Mouse (Mus musculus): Measurements from ENCODE around the gene Olfr1260. TPM values are rescaled to one million over a fixed set of nuclear protein-coding genes. Genes with fewer than 3 reads are reported as not detected.

The Olfr1260 gene
- not detected for polyA plus RNA-seq (2017; shearing (Covaris generic))

GRCm38 (mm10) chr2:89974184-89974583, at the start of gene Olfr1260:
Olfr1260 (plus strand) TSS chr2:89974340.

GRCm38 (mm10) chr2:89927009-89927408, 47.1 kb upstream of the Olfr1260 start, which contains the start of gene Olfr1258:
Olfr1258 (plus strand) TSS chr2:89927309.

GRCm38 (mm10) chr2:89948564-89948963, 25.6 kb upstream of the Olfr1260 start, which contains the start of gene Olfr1259:
Olfr1259 (minus strand) TSS chr2:89948664.

GRCm38 (mm10) chr2:89990921-89991320, 16.8 kb downstream of the Olfr1260 start, which contains the start of gene Olfr1261:
Olfr1261 (plus strand) TSS chr2:89991221.

GRCm38 (mm10) chr2:89999845-90000244, 25.7 kb downstream of the Olfr1260 start, which contains the start of gene Olfr1262:
Olfr1262 (plus strand) TSS chr2:90000145.

GRCm38 (mm10) chr2:90011831-90012230, 37.7 kb downstream of the Olfr1260 start, which contains the start of gene Olfr1263:
Olfr1263 (plus strand) TSS chr2:90012131.

GRCm38 (mm10) chr2:90025477-90025876, 51.3 kb downstream of the Olfr1260 start, which contains the start of gene Olfr1264:
Olfr1264 (minus strand) TSS chr2:90025577.

Other genes starting within 250 kb of the Olfr1260 start
- not detected for gene Olfr1252, start 249.3 kb upstream of the Olfr1260 start, polyA plus RNA-seq (2017; shearing (Covaris generic))
- not detected for gene Olfr1253, start 217.2 kb upstream of the Olfr1260 start, polyA plus RNA-seq (2017; shearing (Covaris generic))
- not detected for gene Olfr1254, start 180.7 kb upstream of the Olfr1260 start, polyA plus RNA-seq (2017; shearing (Covaris generic))
- not detected for gene Olfr1255, start 162.3 kb upstream of the Olfr1260 start, polyA plus RNA-seq (2017; shearing (Covaris generic))
- not detected for gene Olfr1256, start 132.8 kb upstream of the Olfr1260 start, polyA plus RNA-seq (2017; shearing (Covaris generic))
- gene Olfr48, start 126.1 kb upstream of the Olfr1260 start, polyA plus RNA-seq (2017; shearing (Covaris generic)), result not detected
- gene Olfr1257, start 95.9 kb upstream of the Olfr1260 start, polyA plus RNA-seq (2017; shearing (Covaris generic)), result not detected
- 0.04 TPM for gene Olfr1258, start 47.0 kb upstream of the Olfr1260 start, polyA plus RNA-seq (2017; shearing (Covaris generic))
- gene Olfr1259, start 25.7 kb upstream of the Olfr1260 start, polyA plus RNA-seq (2017; shearing (Covaris generic)), result not detected
- gene Olfr1261, start 16.9 kb downstream of the Olfr1260 start, polyA plus RNA-seq (2017; shearing (Covaris generic)), result not detected
- not detected for gene Olfr1262, start 25.8 kb downstream of the Olfr1260 start, polyA plus RNA-seq (2017; shearing (Covaris generic))
- gene Olfr1263, start 37.8 kb downstream of the Olfr1260 start, polyA plus RNA-seq (2017; shearing (Covaris generic)), result not detected
- not detected for gene Olfr1264, start 51.2 kb downstream of the Olfr1260 start, polyA plus RNA-seq (2017; shearing (Covaris generic))
- gene Olfr1265, start 61.0 kb downstream of the Olfr1260 start, polyA plus RNA-seq (2017; shearing (Covaris generic)), result not detected
- gene Olfr140, start 89.3 kb downstream of the Olfr1260 start, polyA plus RNA-seq (2017; shearing (Covaris generic)), result not detected
- not detected for gene Olfr1269, start 147.1 kb downstream of the Olfr1260 start, polyA plus RNA-seq (2017; shearing (Covaris generic))
- gene Olfr32, start 168.0 kb downstream of the Olfr1260 start, polyA plus RNA-seq (2017; shearing (Covaris generic)), result not detected
- not detected for gene Olfr1270, start 178.8 kb downstream of the Olfr1260 start, polyA plus RNA-seq (2017; shearing (Covaris generic))

Measured in CD4-positive, CD25-positive, alpha-beta regulatory T cell, adult 9 weeks (primary cell).